Mouse (Mus musculus) mesoderm, embryonic 11.5 days (tissue): ENCODE measurements at regions not wholly inside any gene's neighbourhood (a gene's known extent, or its start where the extent isn't known, plus 50 kb on each side); places are given as distances from the start of the nearest gene placed in this dataset.
"Not testable (repeated sequence)": the region's sequence is repeated elsewhere in the genome, so short reads cannot be mapped to it uniquely, and the experiment has no call there.

Experiments used
- DNase-seq: peaks from one replicate; pipeline ENCODE4 v3.0.0-alpha.2; 2012; ENCODE audit warnings: low read depth, low spot score

DNA sequence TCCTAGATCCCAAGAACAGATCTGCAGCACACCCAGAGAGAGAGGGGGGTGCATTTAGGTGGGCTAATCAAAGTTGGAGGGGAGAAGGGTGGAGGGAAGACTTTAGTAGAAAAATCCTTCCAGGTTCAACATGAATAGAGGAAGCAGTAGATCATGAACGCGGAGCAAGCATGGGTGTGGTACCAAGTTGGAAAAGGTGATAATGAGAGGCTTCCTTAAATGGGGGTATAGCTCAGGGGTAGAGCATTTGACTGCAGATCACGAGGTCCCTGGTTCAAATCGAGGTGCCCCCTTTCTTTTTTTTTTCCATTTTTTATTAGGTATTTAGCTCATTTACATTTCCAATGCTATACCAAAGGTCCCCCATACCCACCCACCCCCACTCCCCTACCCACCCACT is 54.0 kb upstream of the Krba1 start:
- not testable (repeated sequence) for DNase-seq

DNA sequence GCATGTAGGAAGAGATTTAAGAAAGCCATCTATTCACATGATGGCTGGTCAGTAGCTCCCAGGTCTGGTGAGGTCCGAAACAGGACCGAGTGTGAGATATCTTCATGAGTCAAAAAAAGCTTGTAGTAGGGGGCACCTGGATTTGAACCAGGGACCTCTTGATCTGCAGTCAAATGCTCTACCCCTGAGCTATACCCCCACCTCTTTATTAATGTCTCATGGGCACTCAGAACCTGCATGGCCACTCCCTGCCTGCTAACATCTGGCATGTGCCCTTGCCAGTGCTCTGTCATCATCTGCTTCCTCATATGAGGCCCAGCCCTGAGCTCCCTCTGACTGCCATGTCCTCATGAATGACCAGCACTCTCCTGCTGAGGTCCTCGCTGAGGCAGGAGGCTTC is 58.4 kb upstream of the Krba1 start:
- not testable (repeated sequence) for DNase-seq

- DNase-seq = peak; percentile 40
Observed at GRCm38 (mm10) chr6:48288011-48288410, 107.4 kb upstream of the Krba1 start.

DNA sequence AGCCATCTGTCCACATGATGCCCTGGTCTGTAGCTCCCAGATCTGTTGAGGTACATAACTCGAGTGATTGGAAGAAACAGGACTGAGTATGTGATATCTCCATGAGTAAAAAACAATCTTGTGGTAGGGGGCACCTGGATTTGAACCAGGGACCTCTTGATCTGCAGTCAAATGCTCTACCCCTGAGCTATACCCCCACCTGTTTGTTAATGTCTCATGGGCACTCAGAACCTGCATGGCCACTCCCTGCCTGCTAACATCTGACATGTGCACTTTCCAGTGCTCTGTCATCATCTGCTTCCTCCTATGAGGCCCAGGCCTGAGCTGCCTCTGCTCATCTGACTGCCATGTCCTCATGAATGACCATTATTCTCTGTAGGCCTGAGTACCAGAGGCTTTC is 115.7 kb upstream of the Krba1 start:
- not testable (repeated sequence) for DNase-seq

DNA sequence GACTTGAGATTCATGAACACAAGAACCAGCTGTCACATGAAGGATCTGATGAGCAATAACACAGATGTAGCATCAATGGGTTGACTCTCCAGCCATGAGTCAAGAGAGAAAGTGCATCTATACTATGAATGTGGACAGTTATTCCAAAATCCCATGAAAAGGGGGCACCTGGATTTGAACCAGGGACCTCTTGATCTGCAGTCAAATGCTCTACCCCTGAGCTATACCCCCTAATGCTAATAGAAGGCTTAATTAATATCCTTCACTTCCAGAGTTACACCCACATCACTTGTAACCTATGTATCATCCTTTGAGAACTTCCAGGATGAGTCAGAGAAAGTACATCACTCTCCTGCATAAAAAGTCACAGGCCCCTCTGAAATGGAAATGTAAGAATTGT is 133.8 kb upstream of the Krba1 start:
- DNase-seq = not testable (repeated sequence)

DNA sequence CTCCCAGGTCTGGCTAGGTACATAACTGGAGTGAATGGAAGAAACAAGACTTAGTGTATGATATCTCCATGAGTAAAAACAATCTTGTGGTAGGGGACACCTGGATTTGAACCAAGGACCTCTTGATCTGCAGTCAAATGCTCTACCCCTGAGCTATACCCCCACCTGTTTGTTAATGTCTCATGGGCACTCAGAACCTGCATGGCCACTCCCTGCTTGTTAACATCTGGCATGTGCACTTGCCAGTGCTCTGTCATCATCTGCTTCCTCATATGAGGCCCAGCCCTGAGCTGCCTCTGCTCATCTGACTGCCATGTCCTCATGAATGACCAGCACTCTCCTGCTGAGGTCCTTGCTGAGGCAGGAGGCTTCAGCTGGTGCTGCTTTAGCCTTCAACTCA is 142.4 kb upstream of the Krba1 start:
- DNase-seq = not testable (repeated sequence)

DNA sequence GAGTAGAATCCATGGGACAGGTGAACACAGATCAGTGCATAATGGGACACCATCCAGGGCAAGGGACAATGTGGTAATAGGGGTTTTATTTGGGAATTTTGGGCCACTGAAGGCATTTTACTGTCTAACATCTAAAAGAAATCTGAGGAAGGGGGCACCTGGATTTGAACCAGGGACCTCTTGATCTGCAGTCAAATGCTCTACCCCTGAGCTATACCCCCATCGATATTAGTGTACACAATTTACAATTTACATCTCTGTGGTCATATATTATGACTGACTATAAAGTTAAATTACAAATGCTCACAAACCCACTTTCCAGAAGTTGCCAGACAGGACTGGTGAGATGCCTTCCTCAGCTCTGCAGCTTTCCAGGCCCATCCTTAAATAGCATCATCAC is 143.4 kb upstream of the Krba1 start:
- no peak for DNase-seq

DNA sequence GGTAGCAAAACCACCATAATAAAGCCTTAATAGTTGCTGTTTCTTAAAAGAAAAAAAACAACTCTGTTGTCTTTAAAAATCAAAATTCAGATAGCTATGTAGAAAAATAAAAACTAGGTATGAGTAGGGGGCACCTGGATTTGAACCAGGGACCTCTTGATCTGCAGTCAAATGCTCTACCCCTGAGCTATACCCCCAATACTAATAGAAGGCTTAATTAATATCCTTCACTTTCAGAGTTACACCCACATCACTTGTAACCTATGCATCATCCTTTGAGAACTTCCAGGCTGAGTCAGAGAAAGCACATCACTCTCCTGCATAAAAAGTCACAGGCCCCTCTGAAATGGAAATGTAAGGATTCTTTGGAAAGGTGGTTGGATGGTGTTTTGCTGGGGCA is 151.2 kb upstream of the Krba1 start:
- not testable (repeated sequence) for DNase-seq

DNA sequence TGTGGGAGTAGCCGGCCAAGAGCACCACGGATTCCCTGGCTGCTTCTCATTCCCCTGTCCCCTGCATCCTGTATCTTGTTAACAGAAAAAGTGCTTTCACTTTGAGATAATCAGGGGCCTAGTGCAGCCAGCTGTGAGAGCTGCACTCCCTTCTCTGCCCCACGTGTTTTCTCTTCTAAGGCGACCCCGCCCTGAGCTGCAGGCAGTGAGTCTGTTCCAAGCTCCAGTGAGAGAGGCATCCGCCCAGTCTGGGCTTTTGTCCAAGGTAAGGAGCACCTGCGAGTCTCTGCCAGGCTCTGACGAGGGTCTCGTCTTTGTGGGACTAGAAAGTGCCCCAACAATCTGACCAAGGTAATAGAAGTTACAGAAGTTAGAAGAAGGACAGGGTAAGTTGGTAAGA is 141.0 kb upstream of the Zfp746 start:
- DNase-seq = no peak

GRCm38 (mm10) chr6:48224206-48224605 is 137.8 kb upstream of the Zfp746 start:
- no peak for DNase-seq

DNA sequence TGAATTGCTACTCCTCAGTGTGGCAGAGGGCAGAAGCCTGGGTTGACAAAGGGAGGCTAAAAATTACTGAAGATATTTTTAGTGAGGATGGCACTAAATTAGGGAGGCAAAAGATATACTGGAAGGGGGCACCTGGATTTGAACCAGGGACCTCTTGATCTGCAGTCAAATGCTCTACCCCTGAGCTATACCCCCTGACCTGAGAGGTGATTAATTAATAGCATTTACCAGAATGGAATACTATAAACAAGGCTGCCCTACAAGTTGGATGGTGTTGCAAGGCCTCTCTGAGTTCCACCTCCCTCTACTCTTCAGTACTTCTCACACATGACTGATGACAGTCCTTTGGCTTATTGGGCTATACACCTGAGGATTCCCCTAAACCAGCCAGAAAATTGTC is 136.6 kb upstream of the Zfp746 start:
- no peak for DNase-seq

DNA sequence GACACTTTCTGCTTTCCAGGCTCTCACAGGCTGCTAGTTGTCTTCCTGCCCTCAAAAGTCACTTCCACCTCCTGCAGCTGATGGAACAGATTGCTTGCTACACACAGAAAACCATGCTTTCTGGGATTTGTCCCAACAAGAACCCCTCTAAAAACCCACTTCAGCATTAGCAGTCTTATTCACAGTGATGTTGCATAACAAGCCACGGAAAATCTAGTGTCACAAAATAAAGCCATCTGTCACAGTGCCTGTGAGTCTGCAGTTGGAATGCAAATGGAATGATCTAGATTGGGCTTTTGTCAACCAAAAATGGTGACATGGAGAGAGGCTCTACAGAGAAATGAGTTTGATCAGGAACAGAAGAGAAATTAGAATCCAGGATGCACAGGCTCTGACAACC is 135.4 kb upstream of the Zfp746 start:
- DNase-seq = not testable (repeated sequence)

DNA sequence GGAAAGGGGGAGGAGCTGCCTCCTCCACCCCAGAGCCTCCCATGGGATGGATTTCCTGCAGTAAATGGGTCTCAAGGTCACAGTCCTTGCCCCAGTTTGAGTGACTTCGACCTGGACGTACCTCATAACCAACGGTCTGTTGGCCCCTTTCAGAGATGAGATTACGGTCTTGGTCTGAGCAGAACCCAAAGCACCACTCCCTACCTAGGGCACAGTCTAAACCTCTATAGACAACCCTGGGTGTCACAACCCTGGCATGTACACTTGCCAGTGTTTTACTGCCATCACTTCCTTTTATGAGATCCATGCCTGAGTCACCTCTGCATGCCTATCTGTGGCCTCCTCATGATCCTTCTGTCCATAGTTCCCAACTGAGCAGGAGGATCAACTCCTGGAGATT is 128.8 kb upstream of the Zfp746 start:
- no peak for DNase-seq

DNA sequence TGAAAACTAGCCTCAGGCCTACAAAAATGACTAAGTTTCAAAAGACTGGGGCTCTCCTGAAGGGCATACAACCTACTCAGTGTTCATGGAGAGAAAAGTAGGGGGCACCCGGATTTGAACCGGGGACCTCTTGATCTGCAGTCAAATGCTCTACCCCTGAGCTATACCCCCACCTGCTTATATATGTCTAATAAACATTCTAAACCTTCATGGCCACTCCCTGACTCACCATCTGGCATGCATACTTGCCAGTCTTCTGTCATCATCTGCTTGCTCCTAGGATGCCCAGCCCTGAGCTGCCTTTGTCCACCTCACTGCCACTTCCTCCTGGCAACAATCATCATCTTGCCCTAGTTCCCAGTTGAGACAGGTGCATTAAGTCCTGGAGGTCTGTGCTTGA is 123.3 kb upstream of the Zfp746 start:
- DNase-seq = no peak

- no peak for DNase-seq
Observed at GRCm38 (mm10) chr6:48209103-48209502, 122.7 kb upstream of the Zfp746 start.

- DNase-seq = no peak
Observed at GRCm38 (mm10) chr6:48205722-48206121, 119.3 kb upstream of the Zfp746 start.

DNA sequence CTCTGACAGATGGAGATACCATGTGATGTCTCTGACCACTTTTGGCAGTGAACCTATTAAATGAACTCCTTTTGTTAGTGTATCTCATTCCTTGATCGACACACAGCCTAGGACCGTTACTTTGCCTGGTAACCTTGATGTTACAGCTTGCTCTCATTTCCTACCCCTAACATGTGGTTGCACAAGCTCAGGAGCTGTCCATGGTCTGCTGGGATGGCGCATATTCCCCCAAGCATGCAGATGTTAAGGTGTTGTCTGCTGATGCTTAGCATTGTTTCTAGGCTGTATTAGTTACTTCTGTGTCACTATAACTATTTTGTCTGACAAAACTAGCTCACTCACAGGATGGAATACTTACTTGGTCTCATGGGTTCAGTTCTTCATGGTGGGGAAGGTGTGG is 113.6 kb upstream of the Zfp746 start:
- DNase-seq = peak; percentile 29

- no peak for DNase-seq
Observed at GRCm38 (mm10) chr6:48198806-48199205, 112.4 kb upstream of the Zfp746 start.

DNA sequence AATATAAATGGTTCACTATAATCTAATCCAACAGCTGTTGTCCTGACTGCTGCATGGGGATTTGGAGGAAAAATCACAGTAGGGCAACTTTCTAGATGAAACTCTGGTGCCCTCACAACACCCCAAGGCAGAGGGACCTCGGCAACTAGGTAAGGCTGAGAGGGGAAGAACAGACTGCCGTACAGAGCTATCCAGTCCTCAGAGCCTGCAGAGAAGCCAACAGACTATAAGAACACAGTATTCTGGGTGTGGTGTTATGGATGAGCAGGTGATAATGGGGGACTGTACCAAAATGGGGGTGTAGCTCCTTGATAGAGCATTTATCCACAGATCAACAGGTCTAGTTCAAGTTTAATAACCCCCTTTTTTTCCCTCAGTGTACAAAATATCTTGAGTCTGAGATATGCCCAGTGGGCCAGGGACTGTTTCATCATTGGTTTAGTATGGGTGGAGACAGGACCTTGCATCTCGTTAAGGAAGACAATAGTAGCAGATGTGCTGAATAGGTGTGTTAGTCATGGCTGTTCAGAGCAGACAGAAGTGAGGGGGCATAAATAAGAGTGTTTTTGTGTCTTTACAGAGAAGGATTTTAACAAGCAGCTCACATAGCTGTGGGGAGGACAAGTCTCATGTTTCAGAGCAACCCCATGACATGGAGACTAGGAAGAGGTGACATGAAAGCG is 111.4 kb upstream of the Zfp746 start:
- DNase-seq = peak; percentile 28

GRCm38 (mm10) chr6:48188363-48188762 is 102.0 kb upstream of the Zfp746 start:
- not testable (repeated sequence) for DNase-seq

GRCm38 (mm10) chr6:48185311-48185710 is 98.9 kb upstream of the Zfp746 start:
- DNase-seq = no peak

- DNase-seq = no peak
Observed at GRCm38 (mm10) chr6:48178360-48179120, 92.1 kb upstream of the Zfp746 start.

DNA sequence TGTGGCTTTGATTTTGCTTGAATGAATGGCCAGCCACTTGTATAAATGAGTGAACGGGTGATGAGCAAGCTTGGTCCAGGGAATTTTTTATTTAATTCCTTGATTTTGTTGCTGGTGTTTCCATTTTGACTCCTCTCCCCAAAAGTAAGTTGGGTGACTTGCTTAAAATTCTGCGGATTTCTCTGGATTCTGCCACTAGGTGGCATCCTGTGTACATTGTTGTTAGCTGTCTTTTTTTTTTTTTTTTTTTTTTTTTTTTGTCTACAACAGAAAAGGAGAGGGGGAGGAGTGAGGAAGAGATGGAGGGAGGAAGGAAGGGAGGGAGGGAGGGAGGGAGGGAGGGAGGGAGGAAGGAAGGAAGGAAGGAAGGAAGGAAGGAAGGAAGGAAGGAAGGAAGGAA is 91.5 kb upstream of the Zfp746 start:
- peak; percentile 80 for DNase-seq
